Mouse (Mus musculus): ENCODE data around the gene Mospd1. TPM values are rescaled to one million over a fixed set of nuclear protein-coding genes. Genes with fewer than 3 reads are reported as not detected.

Gene Mospd1
- polyA plus RNA-seq, 1 experiment from 2014 or later = 55.8 TPM

GRCm38 (mm10) chrX:53330396-53330795 lies 39.9 kb downstream of the Mospd1 start:
- no peak overlapping the region for H3K9ac ChIP-seq (ENCODE audit: low read length)
- no peaks in the 10 kb centered on the region for H3K36me3 ChIP-seq (ENCODE audit: control insufficient read depth, insufficient read depth, low read length)
- no peak overlapping the region for H3K4me2 ChIP-seq (ENCODE audit: low read depth, low read length, severe bottlenecking)
- WGBS = 98% methylated on average over 4 of the region's 4 CpGs
- no peak overlapping the region for H3K4me3 ChIP-seq (ENCODE audit: low read depth, low read length)
- DNase-seq (ENCODE audit: low spot score) (no peak), ATAC-seq (replicated peaks; ENCODE audit: low FRiP score) (no peak)
- no peaks in the 10 kb centered on the region for H3K4me1 ChIP-seq (replicated peaks; ENCODE audit: control insufficient read depth, insufficient read depth, low read length)
- H3K9me3 ChIP-seq (ENCODE audit: control insufficient read depth, low read length) = no peaks in the 10 kb centered on the region
- no peak overlapping the region for H3K27ac ChIP-seq (ENCODE audit: low read depth, low read length)
- no peaks in the 10 kb centered on the region for H3K27me3 ChIP-seq (ENCODE audit: control insufficient read depth, insufficient read depth, low read length)

- H3K4me1 ChIP-seq (replicated peaks; ENCODE audit: control insufficient read depth, insufficient read depth, low read length) = no peaks in the 10 kb centered on the region
- no peaks in the 10 kb centered on the region for H3K36me3 ChIP-seq (ENCODE audit: control insufficient read depth, insufficient read depth, low read length)
- no peak overlapping the region for H3K4me2 ChIP-seq (ENCODE audit: low read depth, low read length, severe bottlenecking)
- ATAC-seq (replicated peaks; ENCODE audit: low FRiP score) = no peak
- no peaks in the 10 kb centered on the region for H3K9me3 ChIP-seq (ENCODE audit: control insufficient read depth, low read length)
- no peak overlapping the region for H3K27ac ChIP-seq (ENCODE audit: low read depth, low read length)
- H3K9ac ChIP-seq (ENCODE audit: low read length) = no peak overlapping the region
- no peaks in the 10 kb centered on the region for H3K27me3 ChIP-seq (ENCODE audit: control insufficient read depth, insufficient read depth, low read length)
- WGBS = 87% methylated on average over 4 of the region's 4 CpGs
- DNase-seq (ENCODE audit: low spot score) = no peak
- no peak overlapping the region for H3K4me3 ChIP-seq (ENCODE audit: low read depth, low read length)
Measured at GRCm38 (mm10) chrX:53321111-53321510, 49.2 kb downstream of the Mospd1 start.

- no peak for ATAC-seq (replicated peaks; ENCODE audit: low FRiP score)
Measured at GRCm38 (mm10) chrX:53320564-53320963, 49.7 kb downstream of the Mospd1 start.

More at GRCm38 (mm10) chrX:53320564-53320963, 49.7 kb downstream of the Mospd1 start:
- Histone ChIP-seq H3K36me3 (ENCODE audit: control insufficient read depth, insufficient read depth, low read length) (no peaks in the 10 kb centered on the region), H3K27ac (ENCODE audit: low read depth, low read length) (no peak overlapping the region), H3K9me3 (ENCODE audit: control insufficient read depth, low read length) (no peaks in the 10 kb centered on the region), H3K9ac (ENCODE audit: low read length) (no peak overlapping the region), H3K4me1 (replicated peaks; ENCODE audit: control insufficient read depth, insufficient read depth, low read length) (no peaks in the 10 kb centered on the region), H3K4me3 (ENCODE audit: low read depth, low read length) (no peak overlapping the region), H3K27me3 (ENCODE audit: control insufficient read depth, insufficient read depth, low read length) (no peaks in the 10 kb centered on the region), H3K4me2 (ENCODE audit: low read depth, low read length, severe bottlenecking) (no peak overlapping the region)
- 54% methylated on average over 2 of the region's 2 CpGs for WGBS
- no peak for DNase-seq (ENCODE audit: low spot score)

Other genes starting within 250 kb of the Mospd1 start
- 1.4 and 2.8 TPM in 2 replicates for gene Plac1, start 130.4 kb downstream of the Mospd1 start, polyA plus RNA-seq (2014; fragmentation: Nextera tagmentation; extraction: Ambion mirVana)
- gene Fam122b, start 100.7 kb downstream of the Mospd1 start, polyA plus RNA-seq (2014; fragmentation: Nextera tagmentation; extraction: Ambion mirVana) = 8.7 and 10.2 TPM in 2 replicates
- not detected in 2 replicates for gene Fam122c, start 97.1 kb downstream of the Mospd1 start, polyA plus RNA-seq (2014; fragmentation: Nextera tagmentation; extraction: Ambion mirVana)
- not detected in 2 replicates for gene Etd, start 64.4 kb upstream of the Mospd1 start, polyA plus RNA-seq (2014; fragmentation: Nextera tagmentation; extraction: Ambion mirVana)
- gene Rtl8c, start 237.5 kb upstream of the Mospd1 start, polyA plus RNA-seq (2014; fragmentation: Nextera tagmentation; extraction: Ambion mirVana) = 31.3 and 41.1 TPM in 2 replicates
- gene Gm14597, start 238.5 kb upstream of the Mospd1 start, polyA plus RNA-seq (2014; fragmentation: Nextera tagmentation; extraction: Ambion mirVana) = not detected in 2 replicates